Mouse (Mus musculus) liver, embryonic 11.5 days (tissue): ENCODE measurements at regions not wholly inside any gene's neighbourhood (a gene's known extent, or its start where the extent isn't known, plus 50 kb on each side); places are given as distances from the start of the nearest gene placed in this dataset.

Experiments used
- ATAC-seq: fragments of 200-750 bp; cut with Nextera tagmentation; replicated peaks from 2 replicates; pipeline ENCODE4 v1.8.0; 2017; ENCODE audit warnings: moderate number of reproducible peaks, mild to moderate bottlenecking, moderate TSS enrichment, moderate library complexity; ENCODE audit not compliant: low FRiP score
- DNase-seq: peaks from one replicate; pipeline ENCODE4 v3.0.0-alpha.2; 2017; ENCODE audit warnings: low spot score
- H3K27ac ChIP-seq: fragments of 300-500 bp; sonication (generic); 2 replicates; pipeline ENCODE4 v1.5.1; 2014; ENCODE audit warnings: mild to moderate bottlenecking, low read depth, low read length, control low read depth
- H3K27me3 ChIP-seq: fragments of 300-500 bp; sonication (generic); replicated peaks from 2 replicates; pipeline ENCODE4 v1.6.1; 2014; ENCODE audit warnings: low read length, mixed read lengths; ENCODE audit not compliant: control insufficient read depth, insufficient read depth
- H3K36me3 ChIP-seq: fragments of 300-500 bp; sonication (generic); 2 replicates; pipeline ENCODE4 v1.6.1; 2014; ENCODE audit warnings: mild to moderate bottlenecking, low read length, moderate library complexity, mixed read lengths; ENCODE audit not compliant: control insufficient read depth, insufficient read depth
- H3K4me1 ChIP-seq: fragments of 300-500 bp; sonication (generic); replicated peaks from 2 replicates; pipeline ENCODE4 v1.6.1; 2014; ENCODE audit warnings: low read length, mixed read lengths; ENCODE audit not compliant: control insufficient read depth, insufficient read depth
- H3K4me2 ChIP-seq: fragments of 300-500 bp; sonication (generic); 2 replicates; pipeline ENCODE4 v1.6.1; 2014; ENCODE audit warnings: mild to moderate bottlenecking, control low read depth, moderate library complexity
- H3K4me3 ChIP-seq: fragments of 300-500 bp; sonication (generic); 2 replicates; pipeline ENCODE4 v1.5.1; 2014; ENCODE audit warnings: low read depth, low read length, control low read depth
- H3K9ac ChIP-seq: fragments of 300-500 bp; sonication (generic); 2 replicates; pipeline ENCODE4 v1.6.1; 2014; ENCODE audit warnings: low read depth, low read length, control low read depth
- H3K9me3 ChIP-seq: fragments of 300-500 bp; sonication (generic); 2 replicates; pipeline ENCODE4 v1.6.1; 2016; ENCODE audit warnings: low read length, inconsistent platforms, mixed read lengths; ENCODE audit not compliant: control insufficient read depth
- WGBS: fragments of 180-500 bp; shearing (Covaris S2); extraction: QIAGEN DNeasy Blood & Tissue Kit; methylation state at CpG from one replicate; pipeline ENCODE4 v1.1.7; 2014; 5-methylcytosine and 5-hydroxymethylcytosine counted together

GRCm38 (mm10) chr16:44611525-44611924 lies 52.8 kb upstream of the Boc start:
- Histone ChIP-seq H3K27me3 (no peaks in the 10 kb centered on the region), H3K4me1 (no peaks in the 10 kb centered on the region), H3K36me3 (no peaks in the 10 kb centered on the region), H3K4me3 (no peak overlapping the region), H3K27ac (no peak overlapping the region), H3K9me3 (no peaks in the 10 kb centered on the region), H3K9ac (no peak overlapping the region), H3K4me2 (no peak overlapping the region)
- 71% methylated on average over 6 of the region's 6 CpGs for WGBS
- DNase-seq (no peak), ATAC-seq (no peak)

DNA sequence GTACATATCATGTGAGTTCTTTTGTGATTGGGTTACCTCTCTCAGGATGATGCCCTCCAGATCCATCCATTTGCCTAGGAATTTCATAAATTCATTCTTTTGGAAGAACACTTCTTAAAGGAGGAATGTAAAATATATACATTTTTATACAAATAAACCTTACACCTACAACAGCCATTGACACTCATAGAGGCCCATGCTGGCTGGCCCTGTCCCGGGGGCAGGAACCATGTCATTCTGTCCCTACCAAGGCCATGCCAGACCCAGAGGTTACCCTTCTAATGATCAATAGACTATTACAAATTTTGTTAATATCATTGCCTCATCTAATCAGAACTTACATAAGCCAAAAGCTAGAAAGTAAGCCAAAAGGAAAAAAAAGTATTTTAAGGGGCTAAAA lies 49.9 kb upstream of the Boc start:
- no peak overlapping the region for H3K9ac ChIP-seq
- ATAC-seq, result no peak
- no peaks in the 10 kb centered on the region for H3K27me3 ChIP-seq
- H3K4me2 ChIP-seq, result no peak overlapping the region
- DNase-seq, result no peak
- H3K4me3 ChIP-seq, result no peak overlapping the region
- no peak overlapping the region for H3K27ac ChIP-seq
- no peaks in the 10 kb centered on the region for H3K4me1 ChIP-seq
- no peaks in the 10 kb centered on the region for H3K9me3 ChIP-seq
- H3K36me3 ChIP-seq, result no peaks in the 10 kb centered on the region
- 87% methylated on average over 1 of the region's 1 CpGs for WGBS
